ENCODE assay signal across 22 mouse cellular contexts in the genomic region with DNA sequence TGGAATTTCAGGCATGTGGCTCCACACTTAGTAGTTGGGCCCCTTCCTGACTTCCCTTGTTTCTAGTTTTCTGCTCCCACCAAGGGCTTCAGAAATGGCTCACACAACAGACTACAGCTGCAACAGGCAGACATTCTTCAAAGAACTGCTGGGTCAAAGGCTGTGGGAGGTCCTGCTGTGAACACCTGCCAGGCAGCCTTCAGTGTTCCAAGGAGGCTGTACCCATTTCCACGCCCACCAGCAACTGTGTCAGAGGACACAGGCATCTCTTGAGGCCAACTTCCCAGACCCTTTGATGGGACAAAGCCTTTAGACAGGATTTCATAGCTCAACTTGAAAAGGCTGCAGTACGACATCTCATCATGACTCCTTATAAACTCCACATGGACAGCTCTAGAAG. TPM values are rescaled to one million over a fixed set of nuclear protein-coding genes. Genes with fewer than 3 reads are reported as not detected.
DNase-seq lines count a peak whose midpoint lies in the region; ATAC-seq and TF ChIP-seq lines count a peak whose summit lies in the region.
"Had no signal": no experiment of that assay in that cellular context is flagged by ENCODE, and none has a peak within 500 bp of the region (broad histone marks: within the 10 kb centered on the region; RNA-seq: fewer than 3 reads in every experiment).

No protein-coding gene starts in this region.

- H3K4me3 ChIP-seq in hindbrain, embryonic 10.5 days, result no peak overlapping the region
- H3K4me3 ChIP-seq in hindbrain, embryonic 12.5 days, result no peak overlapping the region
- no peak overlapping the region for H3K4me3 ChIP-seq in limb, embryonic 10.5 days
- no peak overlapping the region for H3K4me3 ChIP-seq in stomach, postnatal 0 days (ENCODE audit: low read depth, low read length)
- H3K4me3 ChIP-seq: gastrocnemius, adult 2 months; heart, embryonic 13.5 days; liver, embryonic 12.5 days; lung, embryonic 15.5 days; neural tube, embryonic 13.5 days had no signal

- no peak overlapping the region for H3K4me2 ChIP-seq in hindbrain, embryonic 12.5 days (replicated peaks)
- H3K4me2 ChIP-seq in stomach, postnatal 0 days (replicated peaks; ENCODE audit: low read depth), result no peak overlapping the region
- H3K4me2 ChIP-seq: heart, embryonic 13.5 days; hindbrain, embryonic 14.5 days; liver, embryonic 12.5 days; lung, embryonic 15.5 days; neural tube, embryonic 13.5 days had no signal

- DNase-seq in hindbrain, embryonic 10.5 days (ENCODE audit: low spot score), result peak; percentile 40
- DNase-seq in ZHBTc4 (ENCODE audit: low read depth, low spot score), result peak; percentile 86
- no peak for DNase-seq in limb, embryonic 10.5 days (ENCODE audit: low spot score)
- DNase-seq in thymus, postnatal 14 days, result peak; percentile 79
- DNase-seq in testis, postnatal 10 days (ENCODE audit: low spot score), result no peak
- DNase-seq in stomach, postnatal 0 days (ENCODE audit: low spot score), result no peak
- DNase-seq: adrenal gland, postnatal 25 days; cerebellum, adult 8-10 months; gastrocnemius, adult 2 months; left cerebral cortex, postnatal 4 days; right cerebral cortex, postnatal 14 days had no signal

- ATAC-seq in hindbrain, embryonic 12.5 days (ENCODE audit: low FRiP score), result no peak
- no peak for ATAC-seq in stomach, postnatal 0 days (ENCODE audit: low FRiP score, low TSS enrichment)
- ATAC-seq: forebrain, embryonic 14.5 days; intestine, embryonic 16.5 days; liver, embryonic 12.5 days had no signal

- H3K9me3 ChIP-seq in hindbrain, embryonic 10.5 days, result peaks cover 11% of the 10 kb centered on the region; the same call in 1 of the 2 replicates
- no peaks in the 10 kb centered on the region for H3K9me3 ChIP-seq in hindbrain, embryonic 12.5 days (replicated peaks)
- no peaks in the 10 kb centered on the region for H3K9me3 ChIP-seq in limb, embryonic 10.5 days (replicated peaks)
- no peaks in the 10 kb centered on the region for H3K9me3 ChIP-seq in stomach, postnatal 0 days (ENCODE audit: control insufficient read depth, low read length)
- H3K9me3 ChIP-seq: heart, embryonic 13.5 days; lung, embryonic 15.5 days; neural tube, embryonic 13.5 days had no signal

- TF ChIP-seq CTCF in stomach, postnatal 0 days (IDR thresholded peaks at IDR 0.05; ENCODE audit: low read depth), result no peak

- H3K4me1 ChIP-seq in hindbrain, embryonic 10.5 days (replicated peaks), result peaks cover 12% of the 10 kb centered on the region
- no peaks in the 10 kb centered on the region for H3K4me1 ChIP-seq in hindbrain, embryonic 12.5 days
- H3K4me1 ChIP-seq in limb, embryonic 10.5 days, result peaks cover 20% of the 10 kb centered on the region
- no peaks in the 10 kb centered on the region for H3K4me1 ChIP-seq in stomach, postnatal 0 days (replicated peaks; ENCODE audit: control insufficient read depth, insufficient read depth)
- H3K4me1 ChIP-seq: liver, embryonic 12.5 days; neural tube, embryonic 13.5 days had no signal

- H3K36me3 ChIP-seq in hindbrain, embryonic 10.5 days, result no peaks in the 10 kb centered on the region
- no peaks in the 10 kb centered on the region for H3K36me3 ChIP-seq in hindbrain, embryonic 12.5 days
- no peaks in the 10 kb centered on the region for H3K36me3 ChIP-seq in limb, embryonic 10.5 days
- H3K36me3 ChIP-seq in stomach, postnatal 0 days (ENCODE audit: control insufficient read depth, insufficient read depth, low read length), result no peaks in the 10 kb centered on the region
- H3K36me3 ChIP-seq: G1E; heart, embryonic 13.5 days; liver, embryonic 12.5 days; lung, embryonic 15.5 days; neural tube, embryonic 13.5 days had no signal

- no peak overlapping the region for H3K9ac ChIP-seq in hindbrain, embryonic 12.5 days
- H3K9ac ChIP-seq in stomach, postnatal 0 days (ENCODE audit: low read length), result no peak overlapping the region
- H3K9ac ChIP-seq: heart, embryonic 13.5 days; hindbrain, embryonic 14.5 days; liver, embryonic 12.5 days; lung, embryonic 15.5 days; neural tube, embryonic 13.5 days had no signal

- H3K27me3 ChIP-seq in hindbrain, embryonic 10.5 days (ENCODE audit: insufficient read depth, poor library complexity, severe bottlenecking), result no peaks in the 10 kb centered on the region
- H3K27me3 ChIP-seq in hindbrain, embryonic 12.5 days, result no peaks in the 10 kb centered on the region
- no peaks in the 10 kb centered on the region for H3K27me3 ChIP-seq in limb, embryonic 10.5 days (ENCODE audit: low read depth, poor library complexity, severe bottlenecking)
- H3K27me3 ChIP-seq in stomach, postnatal 0 days (ENCODE audit: control insufficient read depth, insufficient read depth, low read length), result no peaks in the 10 kb centered on the region
- H3K27me3 ChIP-seq: heart, embryonic 13.5 days; lung, embryonic 15.5 days; neural tube, embryonic 13.5 days had no signal

- no peak for TF ChIP-seq EP300 in stomach, postnatal 0 days (optimal IDR thresholded peaks at IDR 0.05)

- peak overlapping the region; percentile 62 for H3K27ac ChIP-seq in hindbrain, embryonic 10.5 days
- no peak overlapping the region for H3K27ac ChIP-seq in hindbrain, embryonic 12.5 days
- H3K27ac ChIP-seq in limb, embryonic 10.5 days, result 0 out of 2 replicates have a peak overlapping the region, but pooled peaks have one; percentile 7
- no peak overlapping the region for H3K27ac ChIP-seq in stomach, postnatal 0 days (replicated peaks)
- H3K27ac ChIP-seq: gastrocnemius, adult 2 months; heart, embryonic 13.5 days; hindbrain, embryonic 14.5 days; kidney, postnatal 0 days; liver, embryonic 12.5 days; lung, embryonic 15.5 days; neural tube, embryonic 13.5 days had no signal

- WGBS in hindbrain, embryonic 10.5 days, result 11% methylated on average over 2 of the region's 2 CpGs
- 21% methylated on average over 2 of the region's 2 CpGs for WGBS in hindbrain, embryonic 12.5 days
- 60% methylated on average over 2 of the region's 2 CpGs for WGBS in limb, embryonic 10.5 days
- WGBS in stomach, postnatal 0 days, result 47% methylated on average over 2 of the region's 2 CpGs

RNA-seq across cellular contexts. Expression of gene Slc1a5, which starts 14.7 kb away (rescaled TPM):
- 28.8 and 31.6 TPM in 2 replicates for polyA plus RNA-seq in hindbrain, embryonic 10.5 days (2016; fragmentation: Nextera tagmentation; extraction: Ambion mirVana)
- polyA plus RNA-seq in hindbrain, embryonic 12.5 days (2016; fragmentation: Nextera tagmentation; extraction: Ambion mirVana), result 20.2 and 20.5 TPM in 2 replicates
- 48.3 and 48.7 TPM in 2 replicates for polyA plus RNA-seq in limb, embryonic 10.5 days (2016; fragmentation: Nextera tagmentation; extraction: Ambion mirVana)
- polyA plus RNA-seq in stomach, postnatal 0 days (2015; fragmentation: Nextera tagmentation; extraction: Ambion mirVana), result 48.6 and 53.5 TPM in 2 replicates

RNA-seq across cellular contexts. Expression of gene Ap2s1, which starts 28.2 kb away (rescaled TPM):
- 277 and 316 TPM in 2 replicates for polyA plus RNA-seq in hindbrain, embryonic 10.5 days (2016; fragmentation: Nextera tagmentation; extraction: Ambion mirVana)
- polyA plus RNA-seq in hindbrain, embryonic 12.5 days (2016; fragmentation: Nextera tagmentation; extraction: Ambion mirVana), result 262 and 292 TPM in 2 replicates
- 250 and 252 TPM in 2 replicates for polyA plus RNA-seq in limb, embryonic 10.5 days (2016; fragmentation: Nextera tagmentation; extraction: Ambion mirVana)
- polyA plus RNA-seq in stomach, postnatal 0 days (2015; fragmentation: Nextera tagmentation; extraction: Ambion mirVana), result 225 and 229 TPM in 2 replicates

RNA-seq across cellular contexts. Expression of gene Ceacam9, which starts 44.7 kb away (rescaled TPM):
- not detected in 2 replicates for polyA plus RNA-seq in hindbrain, embryonic 10.5 days (2016; fragmentation: Nextera tagmentation; extraction: Ambion mirVana)
- not detected in 2 replicates for polyA plus RNA-seq in hindbrain, embryonic 12.5 days (2016; fragmentation: Nextera tagmentation; extraction: Ambion mirVana)
- not detected in 2 replicates for polyA plus RNA-seq in limb, embryonic 10.5 days (2016; fragmentation: Nextera tagmentation; extraction: Ambion mirVana)
- not detected in 2 replicates for polyA plus RNA-seq in stomach, postnatal 0 days (2015; fragmentation: Nextera tagmentation; extraction: Ambion mirVana)
- polyA plus RNA-seq: forebrain, embryonic 14.5 days; G1E; heart, embryonic 13.5 days; hindbrain, embryonic 14.5 days; intestine, embryonic 16.5 days; kidney, postnatal 0 days; liver, embryonic 12.5 days; lung, embryonic 15.5 days; neural tube, embryonic 13.5 days; testis, adult 2 months had no signal

RNA-seq across cellular contexts. Expression of gene Strn4, which starts 49.2 kb away (rescaled TPM):
- 120 and 153 TPM in 2 replicates for polyA plus RNA-seq in hindbrain, embryonic 10.5 days (2016; fragmentation: Nextera tagmentation; extraction: Ambion mirVana)
- 180 and 183 TPM in 2 replicates for polyA plus RNA-seq in hindbrain, embryonic 12.5 days (2016; fragmentation: Nextera tagmentation; extraction: Ambion mirVana)
- 130 and 145 TPM in 2 replicates for polyA plus RNA-seq in limb, embryonic 10.5 days (2016; fragmentation: Nextera tagmentation; extraction: Ambion mirVana)
- polyA plus RNA-seq in stomach, postnatal 0 days (2015; fragmentation: Nextera tagmentation; extraction: Ambion mirVana), result 45.1 and 45.2 TPM in 2 replicates

RNA-seq across cellular contexts. Expression of gene Fkrp, which starts 50.1 kb away (rescaled TPM):
- 29.3 TPM in 2 replicates for polyA plus RNA-seq in hindbrain, embryonic 10.5 days (2016; fragmentation: Nextera tagmentation; extraction: Ambion mirVana)
- polyA plus RNA-seq in hindbrain, embryonic 12.5 days (2016; fragmentation: Nextera tagmentation; extraction: Ambion mirVana), result 38.7 and 39.1 TPM in 2 replicates
- polyA plus RNA-seq in limb, embryonic 10.5 days (2016; fragmentation: Nextera tagmentation; extraction: Ambion mirVana), result 27.2 and 33.1 TPM in 2 replicates
- 14.2 and 14.5 TPM in 2 replicates for polyA plus RNA-seq in stomach, postnatal 0 days (2015; fragmentation: Nextera tagmentation; extraction: Ambion mirVana)

Comparison
In these comparisons a context has a peak if more than half of its experiments do, and no peak if none do; other contexts are left out.
1. H3K27ac ChIP-seq: peak in hindbrain, embryonic 10.5 days (single experiment) and limb, embryonic 10.5 days (single experiment); none in hindbrain, embryonic 12.5 days (single experiment) and stomach, postnatal 0 days (single experiment).
2. DNase-seq: peak in hindbrain, embryonic 10.5 days (single experiment), ZHBTc4 (single experiment) and thymus, postnatal 14 days (single experiment); none in limb, embryonic 10.5 days (single experiment), testis, postnatal 10 days (single experiment) and stomach, postnatal 0 days (single experiment).